Mouse (Mus musculus): ENCODE results near the gene Slc25a36.

The Slc25a36 gene

DNA sequence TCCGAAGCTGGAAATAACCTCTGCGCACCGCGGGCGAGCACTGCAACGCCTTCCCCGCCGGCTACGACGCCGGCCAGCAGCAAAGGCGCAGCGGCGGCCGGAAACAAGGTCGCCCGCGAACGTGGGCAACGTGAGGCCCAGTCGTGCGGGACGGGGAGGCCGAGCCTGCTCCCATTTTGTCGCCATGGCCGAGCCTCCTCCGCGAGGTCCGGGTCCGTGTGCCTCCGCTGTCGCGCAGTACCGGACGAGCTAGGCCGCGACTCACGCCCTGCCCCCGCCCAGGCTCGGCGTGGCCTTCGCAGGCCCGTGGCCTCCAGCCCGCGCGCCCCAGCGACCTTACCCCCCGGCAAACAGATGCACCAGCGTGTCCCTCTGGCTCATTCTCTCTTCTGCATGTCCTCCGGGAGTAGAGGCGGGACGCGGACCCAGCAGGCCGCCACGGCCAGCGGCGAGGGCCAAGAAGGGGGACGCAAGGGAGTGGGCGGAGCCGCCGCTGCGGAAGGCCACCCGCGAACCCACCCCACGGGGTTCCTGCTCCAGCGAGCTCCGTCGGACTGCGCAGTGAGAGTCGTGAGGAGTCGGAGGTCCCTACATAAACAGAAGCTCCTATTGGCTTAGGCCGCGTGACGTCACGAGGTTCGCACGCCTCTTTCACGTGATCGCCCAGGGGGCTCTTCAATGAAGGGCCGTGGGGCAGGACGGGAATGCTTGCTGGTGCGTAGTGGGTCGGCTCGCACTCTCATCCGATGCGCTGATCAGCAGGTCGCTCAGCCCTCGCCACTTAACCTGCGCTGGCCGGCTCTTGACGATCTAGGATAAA is at the start of gene Slc25a36:
Slc25a36 (minus strand) TSS at position 587 of the 820 bp plus-strand sequence.
- DNase-seq = peak; percentile 96

DNA sequence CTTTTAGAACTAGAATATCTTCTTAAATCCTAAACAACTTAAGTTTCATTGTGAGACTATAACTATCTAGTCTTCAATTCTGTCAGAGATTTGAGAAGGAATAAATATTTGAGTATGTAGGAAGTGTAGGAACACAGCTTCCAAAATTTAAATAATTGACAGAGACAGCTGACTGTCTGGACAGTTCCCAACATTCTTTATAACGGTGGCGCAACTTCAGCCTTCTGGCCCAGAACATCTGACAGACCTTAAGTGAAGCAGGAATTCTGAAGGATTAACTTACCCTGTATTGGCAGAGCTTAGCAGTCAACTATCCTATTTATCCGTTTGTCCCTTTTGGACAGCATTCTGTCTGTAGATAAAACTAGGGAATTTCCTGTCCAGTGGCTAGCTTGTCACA is 47.5 kb upstream of the Slc25a36 start:
- DNase-seq = no peak

DNA sequence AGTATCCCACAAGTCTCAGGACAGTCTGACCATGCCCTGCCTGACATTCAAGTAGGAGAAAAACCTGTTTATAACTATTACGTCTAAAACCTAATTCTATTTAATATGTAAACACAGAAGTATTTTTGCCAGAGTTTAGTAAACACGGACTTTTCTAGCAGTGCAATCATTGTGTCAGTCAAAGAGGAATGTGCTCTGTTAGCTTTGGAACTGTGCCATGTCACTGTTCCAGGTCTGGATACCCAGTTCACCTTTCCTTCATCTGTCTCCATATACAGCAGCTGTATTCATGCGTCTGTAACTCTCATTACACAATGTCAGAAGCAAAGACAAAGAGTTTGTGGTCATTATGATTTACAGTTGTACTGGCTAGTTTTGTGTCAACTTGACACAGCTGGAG is 45.0 kb upstream of the Slc25a36 start:
- DNase-seq = no peak

DNA sequence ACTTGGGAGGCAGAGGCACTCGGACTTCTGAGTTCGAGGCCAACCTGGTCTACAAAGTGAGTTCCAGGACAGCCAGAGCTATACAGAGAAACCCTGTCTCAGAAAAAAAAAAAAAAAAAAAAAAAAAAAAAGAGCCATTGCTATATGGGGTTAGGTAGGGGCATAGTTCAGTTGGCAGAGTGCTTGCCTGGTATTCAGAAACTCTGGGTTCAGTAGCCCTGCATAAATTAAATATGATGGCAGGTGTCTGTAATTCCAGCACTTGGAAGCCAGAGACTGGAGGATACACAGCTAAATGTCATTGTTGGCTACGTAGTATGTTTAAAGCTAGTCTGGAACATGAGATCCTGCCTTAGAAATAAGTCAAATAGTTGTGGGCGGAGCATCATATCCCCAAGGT is 44.0 kb upstream of the Slc25a36 start:
- DNase-seq = no peak

DNA sequence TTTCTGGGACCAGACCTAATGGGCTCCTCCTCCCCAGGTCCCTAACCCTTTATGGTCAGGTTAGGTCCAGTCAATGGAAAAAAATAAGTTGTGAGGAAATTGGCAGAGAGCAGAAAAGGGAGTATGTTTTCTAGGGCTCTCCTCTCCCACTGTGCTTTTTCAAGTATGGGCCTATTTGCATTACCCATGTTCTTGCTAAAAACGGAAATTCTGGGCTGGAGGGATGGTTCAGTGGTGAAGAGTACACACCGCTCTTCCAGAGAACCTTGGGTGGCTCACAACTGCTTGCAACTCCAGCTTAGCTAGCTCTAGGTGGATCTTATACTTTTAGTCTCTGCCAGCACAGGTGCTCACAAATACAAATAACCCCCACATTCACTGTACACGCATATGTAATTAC is 42.0 kb upstream of the Slc25a36 start:
- DNase-seq = no peak

DNA sequence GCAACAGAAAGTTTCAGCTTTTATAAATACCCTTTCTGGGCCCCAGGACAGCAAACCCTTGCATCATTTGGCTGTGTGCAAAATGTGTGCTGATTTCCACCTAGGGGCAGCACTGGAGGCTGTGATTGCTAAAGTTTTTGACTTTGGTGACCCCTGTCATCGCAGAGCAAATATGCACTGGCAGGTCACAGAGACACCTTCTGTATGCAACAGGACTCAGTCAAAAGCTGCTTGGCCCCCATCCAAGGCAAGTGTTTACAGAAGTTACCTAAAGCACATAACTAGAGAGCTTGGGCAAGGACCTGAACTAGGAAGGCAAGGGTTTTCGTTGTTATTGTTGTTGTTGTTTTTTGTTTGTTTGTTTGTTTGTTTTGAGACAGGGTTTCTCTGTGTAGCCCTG is 36.3 kb upstream of the Slc25a36 start:
- no peak for DNase-seq

DNA sequence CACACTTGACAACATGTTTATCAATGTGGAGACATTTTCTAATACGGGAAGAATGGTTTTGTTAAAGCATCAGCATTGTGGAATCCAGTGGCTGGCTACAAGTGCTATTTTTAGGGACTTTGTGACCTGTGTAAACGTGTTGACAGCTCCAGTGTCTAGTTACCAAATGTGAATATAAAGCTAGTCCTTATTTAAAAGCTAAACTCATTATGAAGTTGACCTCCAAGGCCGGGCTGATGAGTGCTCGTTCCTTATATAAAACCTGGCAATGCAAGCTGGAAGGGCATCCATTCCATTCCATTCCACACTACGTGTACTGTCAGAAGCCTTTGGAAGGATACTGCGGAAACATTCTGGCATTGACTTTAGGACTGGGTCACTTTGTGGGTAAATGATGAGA is 34.4 kb upstream of the Slc25a36 start:
- DNase-seq = no peak

DNA sequence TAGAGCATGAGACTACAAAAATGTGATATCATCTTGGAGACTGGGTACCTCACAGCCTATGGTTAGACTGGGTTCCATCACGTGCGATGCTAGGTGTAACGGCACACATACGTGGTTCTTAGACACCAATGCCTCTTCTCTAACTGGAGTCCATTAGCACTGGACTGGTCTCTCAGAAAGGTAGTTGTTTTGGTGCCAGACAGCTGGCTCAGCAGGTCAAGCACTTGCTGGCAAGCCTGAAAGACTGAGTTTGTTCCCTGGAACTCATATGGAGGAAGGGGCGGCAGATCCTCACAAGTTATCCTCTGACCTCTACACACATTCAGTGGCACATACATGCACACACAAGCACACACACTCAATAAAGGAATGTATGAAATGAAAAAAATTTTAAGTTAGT is 32.5 kb upstream of the Slc25a36 start:
- no peak for DNase-seq

DNA sequence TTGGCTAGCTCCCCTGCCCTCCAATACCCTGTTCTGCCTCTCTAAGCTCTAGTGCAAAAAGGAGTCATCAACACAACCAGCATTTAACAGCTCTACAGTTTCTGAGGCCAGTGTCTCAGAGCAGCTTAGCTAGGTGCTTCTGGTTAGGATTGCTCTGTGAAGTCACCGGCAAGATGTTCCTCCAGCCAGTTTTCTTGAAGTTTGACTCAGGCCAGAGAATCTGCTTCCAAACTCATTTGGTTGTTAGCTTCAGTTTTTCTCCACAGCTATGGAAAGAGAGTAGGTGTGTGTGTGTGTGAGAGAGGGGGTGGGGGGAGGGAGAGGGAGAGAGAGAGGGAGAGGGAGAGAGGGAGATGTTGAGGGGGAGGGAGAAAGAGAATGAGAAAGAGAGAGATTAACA is 31.6 kb upstream of the Slc25a36 start:
- no peak for DNase-seq

DNA sequence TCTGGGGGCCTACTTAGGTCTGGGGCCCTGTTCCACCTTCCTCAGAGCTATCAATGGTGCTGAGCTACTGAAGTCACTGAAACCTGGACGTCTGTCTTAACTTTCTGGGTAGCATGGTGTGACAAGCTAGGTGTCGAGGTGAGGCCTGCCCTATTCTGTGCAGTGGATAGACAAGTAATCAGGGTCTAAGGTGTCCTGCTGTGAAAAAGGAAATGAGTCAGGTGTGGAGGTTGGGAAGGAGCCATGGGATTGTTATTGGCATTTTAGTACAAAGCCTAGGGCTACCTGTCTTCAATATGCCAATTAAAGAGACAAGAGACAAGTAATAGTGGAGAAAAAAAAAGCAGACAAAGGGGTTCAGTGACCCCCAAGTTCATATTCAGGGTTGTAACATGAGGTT is 30.8 kb upstream of the Slc25a36 start:
- DNase-seq = no peak

DNA sequence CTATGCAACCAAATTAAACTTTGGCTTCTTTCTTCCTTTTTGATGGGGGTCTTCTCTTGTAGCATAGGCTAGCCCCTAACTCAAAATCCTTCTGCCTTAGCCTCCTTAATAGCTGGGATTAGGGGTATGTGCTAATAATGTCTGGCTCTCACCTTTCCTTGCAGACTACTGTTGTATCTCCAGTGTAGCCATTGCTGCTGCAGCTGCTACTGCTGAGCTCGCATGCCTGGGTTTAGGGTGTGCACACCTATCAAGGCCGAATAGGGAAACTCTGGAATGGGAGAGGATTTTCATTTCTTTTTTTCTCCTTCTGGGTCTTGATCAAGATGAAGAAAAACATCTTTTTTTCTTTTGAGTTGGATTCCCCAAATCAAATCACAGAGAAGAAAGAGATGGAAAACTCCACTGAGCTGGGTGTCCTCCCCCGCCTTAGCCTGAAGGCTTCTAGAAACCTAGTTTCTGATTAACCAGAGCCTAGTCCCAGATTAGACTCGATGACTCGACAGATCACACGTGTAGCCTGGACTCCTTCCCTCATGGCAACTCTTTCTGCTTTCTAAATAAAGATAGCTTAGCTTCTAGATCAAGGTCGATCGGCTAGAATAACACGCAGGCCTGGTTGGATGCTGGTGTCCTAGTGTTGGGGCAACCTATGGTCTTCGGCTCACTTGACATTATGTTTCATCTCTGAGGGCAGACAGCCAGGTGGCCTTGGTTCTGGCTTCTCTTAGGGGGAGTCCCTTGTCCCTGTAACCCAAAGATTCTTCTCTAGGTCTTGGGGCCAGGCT is 29.4 kb upstream of the Slc25a36 start:
- no peak for DNase-seq

DNA sequence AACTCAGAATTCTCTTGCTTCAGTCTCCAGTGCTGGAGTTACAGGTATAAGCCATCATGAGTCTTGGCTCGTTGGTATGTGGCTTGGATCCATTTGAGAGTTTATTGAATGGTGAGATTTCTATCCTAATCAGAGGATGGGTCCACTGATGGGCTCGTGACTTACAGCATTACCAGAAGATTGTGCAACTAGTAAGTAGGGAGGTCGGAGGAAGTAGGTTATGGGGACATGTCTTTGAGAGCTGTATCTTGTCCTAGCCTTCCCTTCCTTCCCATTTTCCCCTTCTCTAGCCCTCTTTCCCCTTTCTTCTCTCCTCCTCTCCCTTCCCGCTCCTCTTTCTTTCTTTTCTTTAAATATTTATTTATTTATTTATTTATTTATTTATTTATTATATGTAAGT is 26.7 kb upstream of the Slc25a36 start:
- no peak for DNase-seq

DNA sequence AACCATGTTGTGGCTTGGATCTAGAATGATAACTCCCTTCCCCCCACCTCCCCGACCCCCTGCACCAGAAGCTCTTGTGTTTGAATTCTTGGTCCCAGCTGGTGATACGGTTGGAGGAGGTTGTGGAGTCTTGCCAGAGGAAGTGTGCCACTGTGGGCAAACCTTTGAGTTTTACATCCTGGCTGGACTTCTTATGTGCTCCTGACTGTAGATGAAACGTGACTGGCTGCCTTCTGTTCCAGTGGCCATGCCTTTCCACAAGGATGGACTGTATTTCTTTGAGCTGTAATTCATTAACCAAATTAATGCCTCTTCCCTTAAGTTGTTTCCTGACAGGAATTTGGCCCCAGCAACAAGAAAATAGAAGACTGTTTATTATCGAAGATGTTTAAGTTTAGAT is 26.2 kb upstream of the Slc25a36 start:
- DNase-seq = no peak

DNA sequence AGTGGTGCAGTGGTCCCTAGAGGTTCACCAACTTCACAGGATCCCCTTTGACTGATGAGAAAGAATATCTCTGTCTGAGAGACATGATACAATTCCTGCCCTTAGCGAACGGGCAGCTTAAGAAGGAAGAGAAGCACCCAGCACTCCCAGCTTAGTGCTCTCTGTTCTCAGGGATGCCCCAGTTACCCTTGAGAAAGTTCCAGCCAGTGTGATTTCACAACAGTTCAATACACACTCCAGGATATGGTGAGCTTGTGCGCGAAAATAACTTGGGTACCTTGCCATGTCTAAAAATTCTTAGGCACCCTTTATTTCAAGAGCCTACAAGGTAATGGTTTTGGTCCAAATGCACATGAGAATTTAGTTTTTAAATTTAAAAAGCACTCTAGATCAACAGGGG is 24.9 kb upstream of the Slc25a36 start:
- no peak for DNase-seq

DNA sequence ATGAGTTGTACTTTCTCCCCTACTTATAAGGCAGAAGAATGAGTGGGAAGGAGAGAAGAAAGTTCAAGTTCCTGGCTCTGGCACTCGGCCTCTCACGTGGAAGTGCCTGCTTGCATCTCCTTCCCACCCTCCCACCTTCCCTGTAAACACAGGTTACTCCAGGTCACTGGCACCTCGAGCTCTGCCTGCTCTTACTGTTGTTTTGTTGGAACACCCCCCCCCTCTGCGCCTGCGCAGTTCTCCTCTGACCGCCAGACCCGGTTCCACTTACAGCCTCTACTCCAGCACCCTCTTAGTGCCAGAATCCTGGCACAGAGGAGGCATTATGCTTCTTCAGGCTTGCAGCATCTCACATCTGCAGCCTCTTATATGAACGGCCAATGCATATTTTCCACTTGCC is 22.2 kb upstream of the Slc25a36 start:
- no peak for DNase-seq

DNA sequence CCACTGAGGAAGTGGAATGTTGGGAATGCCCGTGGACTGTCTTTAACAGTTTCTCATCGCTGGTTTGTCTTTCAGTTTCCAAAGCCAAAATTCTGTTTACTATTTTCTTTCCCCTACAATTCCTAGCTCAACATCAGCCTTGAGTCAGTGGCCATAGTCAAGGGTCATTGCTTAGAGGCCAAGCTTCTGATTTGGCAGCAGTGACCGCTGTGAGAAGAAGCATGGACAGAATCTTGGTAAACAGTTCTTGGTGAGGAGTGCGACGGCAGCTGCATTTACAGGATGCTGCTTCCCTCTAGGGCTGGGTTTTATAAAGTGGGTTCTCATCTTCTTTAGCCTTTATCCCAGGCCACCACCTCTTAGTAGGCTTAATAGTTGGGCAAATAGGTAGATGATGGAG is 19.0 kb upstream of the Slc25a36 start:
- no peak for DNase-seq

DNA sequence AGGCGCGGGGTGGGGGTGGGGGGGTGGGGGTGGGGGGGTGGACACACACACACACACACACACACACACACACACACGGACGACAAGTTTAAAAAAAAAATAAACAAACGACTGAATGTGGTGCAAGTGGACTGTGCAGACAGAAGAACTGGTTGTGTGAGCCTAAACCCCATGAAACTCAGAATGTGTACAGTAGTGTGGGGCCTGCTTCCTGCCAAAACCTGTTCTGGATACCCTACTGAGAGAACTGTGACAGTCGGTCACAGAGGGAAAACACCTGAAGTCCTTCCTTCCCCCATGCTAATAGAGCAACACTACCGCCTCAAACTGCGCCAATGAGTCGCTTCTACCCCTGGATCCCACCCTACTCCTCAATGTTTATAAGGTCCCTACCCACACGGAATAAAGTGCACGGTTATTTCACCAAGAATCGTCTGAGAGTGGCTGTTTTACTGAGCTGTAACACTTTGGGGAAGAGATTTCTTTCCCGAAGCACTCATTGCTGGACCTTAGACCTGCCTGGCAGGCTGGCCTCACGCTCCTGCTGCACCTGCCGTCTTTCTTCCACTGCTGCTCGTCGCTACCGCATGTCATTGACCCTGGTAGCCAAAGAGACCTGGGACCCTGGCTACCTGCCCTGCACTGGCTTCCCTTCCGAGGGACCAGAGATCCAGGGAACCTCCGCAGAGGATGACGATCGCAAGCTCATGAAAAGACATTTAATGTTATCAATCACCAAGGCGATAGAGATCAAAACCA is 13.2 kb upstream of the Slc25a36 start:
- DNase-seq = no peak

DNA sequence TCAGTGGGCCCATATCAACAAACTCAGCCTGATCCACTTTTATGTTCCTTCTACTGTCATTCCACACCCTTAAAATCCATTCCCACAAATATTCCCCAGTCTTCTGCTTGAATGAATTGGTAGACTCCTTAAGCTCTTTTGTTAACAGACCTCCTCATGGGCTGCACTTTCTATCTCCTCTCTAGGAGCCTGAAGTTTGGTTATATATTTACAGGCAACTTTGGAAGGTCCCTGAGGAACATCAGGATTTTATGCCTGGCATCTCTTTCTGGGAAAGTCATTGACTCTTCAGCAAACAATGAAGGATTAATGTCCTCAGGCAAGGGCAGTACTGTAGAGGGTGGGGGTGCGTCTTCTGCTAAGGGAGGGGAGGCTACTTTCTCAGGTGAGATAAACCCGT is 10.5 kb upstream of the Slc25a36 start:
- DNase-seq = no peak

DNA sequence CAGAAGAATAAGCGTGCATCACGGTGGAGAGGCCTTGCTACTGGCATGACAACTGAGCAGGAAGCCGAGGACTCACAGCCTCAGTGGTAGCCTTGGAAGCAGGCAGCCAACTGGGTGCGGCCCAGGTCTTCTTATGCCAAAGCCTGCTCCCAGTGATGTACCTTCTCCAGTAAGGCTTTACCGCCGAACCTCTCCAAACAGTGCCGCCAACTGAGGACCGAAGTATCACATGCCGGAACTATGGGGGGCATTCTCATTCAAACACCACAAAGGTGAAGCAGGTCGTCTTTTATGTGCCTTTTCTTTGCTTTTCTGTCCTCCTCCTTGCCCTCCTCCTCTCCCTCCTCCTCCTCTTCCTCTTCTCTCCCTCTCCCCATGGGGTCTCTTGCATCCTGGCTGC is 3.3 kb upstream of the Slc25a36 start:
- DNase-seq = no peak

DNA sequence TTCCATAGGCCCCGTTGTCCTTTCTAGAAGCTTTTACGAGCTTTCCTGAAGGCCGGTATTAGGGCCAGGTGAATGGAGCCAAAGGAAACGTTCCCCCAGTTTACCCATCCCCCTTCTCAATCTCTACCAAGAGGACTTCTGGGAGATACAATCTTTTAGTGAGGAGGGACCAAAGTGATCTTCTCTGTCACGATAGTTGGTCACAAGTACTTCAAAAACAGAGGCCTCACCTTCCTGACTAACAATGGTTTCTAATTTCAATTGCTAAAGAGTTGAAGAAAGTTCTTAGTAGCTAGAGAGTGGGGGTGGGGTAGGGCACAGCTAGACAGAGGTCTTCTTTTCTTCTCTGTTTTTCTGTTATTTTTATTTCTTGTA is 2.6 kb upstream of the Slc25a36 start:
- DNase-seq = no peak

DNA sequence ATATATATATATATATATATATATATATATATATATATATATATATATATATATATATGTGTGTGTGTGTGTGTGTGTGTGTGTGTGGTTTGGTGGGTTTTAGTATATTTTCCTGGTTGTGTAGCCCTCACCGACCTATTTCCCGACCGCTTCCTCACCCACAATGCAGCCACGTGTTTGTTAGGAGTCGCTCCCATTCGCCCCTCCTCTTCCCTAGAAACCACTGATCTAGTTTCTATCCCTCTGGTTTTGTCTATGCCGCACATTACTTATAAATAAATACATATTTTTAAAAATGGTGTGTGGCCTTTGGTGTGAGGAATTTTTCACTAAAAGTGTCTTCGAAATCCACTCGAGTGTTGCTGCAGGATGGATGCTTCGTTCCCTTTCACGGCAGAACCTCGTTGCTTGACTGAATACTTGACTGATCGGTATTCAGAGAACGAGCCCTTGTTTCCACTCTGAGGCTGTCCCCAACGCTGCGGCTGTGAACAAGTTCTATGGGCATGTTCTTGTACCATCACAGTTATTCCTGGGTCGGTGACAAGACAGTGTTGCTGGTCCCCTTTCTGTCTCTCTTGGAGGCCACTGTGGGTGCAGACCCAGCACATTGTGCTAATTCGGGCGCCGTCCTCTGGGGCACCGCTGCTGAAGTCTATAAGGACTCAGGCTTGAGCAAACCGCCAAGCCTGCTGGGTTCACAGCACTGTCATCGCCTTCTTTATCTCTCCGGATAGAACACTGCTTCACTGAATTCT is 2.0 kb upstream of the Slc25a36 start:
- DNase-seq = no peak

DNA sequence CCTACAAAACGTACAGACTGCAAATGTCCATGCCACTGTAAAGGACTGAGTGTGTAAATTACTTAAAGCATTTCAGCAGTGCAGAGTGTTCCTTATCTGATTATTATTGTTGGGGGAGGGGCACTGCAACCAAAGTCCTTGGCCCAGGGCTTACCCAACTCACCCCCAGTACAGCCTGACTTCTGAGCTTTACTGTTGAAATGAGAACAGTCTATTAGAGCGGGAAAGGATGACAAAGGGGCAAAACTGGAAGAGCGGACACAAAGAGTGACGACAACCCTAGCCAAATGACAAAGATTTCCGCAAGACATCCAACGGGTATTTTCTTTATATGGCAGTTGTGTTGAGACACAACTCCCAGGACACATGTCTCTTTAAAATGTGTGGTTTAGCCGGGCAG is 1.3 kb upstream of the Slc25a36 start:
- DNase-seq = no peak

DNA sequence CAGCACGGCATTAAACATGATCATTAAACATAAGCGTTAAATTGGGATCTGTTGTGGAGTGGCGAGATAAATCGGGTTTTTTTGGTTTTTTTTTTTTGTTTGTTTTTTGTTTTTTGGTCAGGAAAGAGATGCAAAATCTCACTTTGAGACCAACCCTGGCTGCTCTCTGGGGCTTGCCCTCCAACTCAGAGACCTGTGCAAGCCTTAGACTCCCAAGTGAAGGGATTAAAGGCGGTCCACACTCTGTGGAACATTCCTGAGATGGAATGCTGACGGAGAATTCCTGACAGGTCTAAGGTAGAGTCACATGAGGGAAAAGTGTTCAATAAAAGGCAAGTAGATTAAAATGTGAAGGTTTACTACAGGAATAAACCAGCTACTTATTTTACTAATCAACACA is 549 bp upstream of the Slc25a36 start:
- DNase-seq = no peak
